Mouse (Mus musculus) 3T3-L1 (cell line): Measurements from ENCODE around the gene Insyn1.

Experiments
- DNase-seq: peaks from one replicate; pipeline ENCODE4 v3.0.0-alpha.2; 2015; ENCODE audit warnings: low read depth, low spot score

Gene Insyn1

DNA sequence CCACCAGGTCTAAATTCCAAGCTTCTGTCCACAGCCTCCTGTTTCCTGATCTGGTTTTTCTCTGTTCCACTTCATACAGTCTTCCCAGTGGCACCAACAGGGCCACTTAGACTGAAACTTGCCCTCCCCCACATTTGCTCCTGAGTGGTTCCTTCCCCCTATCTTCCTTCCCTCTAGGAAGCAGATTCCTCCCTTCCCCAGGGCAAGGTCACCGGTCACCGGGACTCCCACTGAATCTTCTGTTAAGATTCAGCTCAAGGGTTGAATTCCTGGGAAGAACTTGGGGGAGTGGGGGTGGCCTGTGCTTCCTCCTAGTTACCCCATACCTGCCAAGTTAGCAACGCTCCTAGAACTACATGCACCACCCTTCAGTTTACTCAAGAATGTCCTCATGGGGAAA, 1.3 kb upstream of the Insyn1 start:
- no peak for DNase-seq

DNA sequence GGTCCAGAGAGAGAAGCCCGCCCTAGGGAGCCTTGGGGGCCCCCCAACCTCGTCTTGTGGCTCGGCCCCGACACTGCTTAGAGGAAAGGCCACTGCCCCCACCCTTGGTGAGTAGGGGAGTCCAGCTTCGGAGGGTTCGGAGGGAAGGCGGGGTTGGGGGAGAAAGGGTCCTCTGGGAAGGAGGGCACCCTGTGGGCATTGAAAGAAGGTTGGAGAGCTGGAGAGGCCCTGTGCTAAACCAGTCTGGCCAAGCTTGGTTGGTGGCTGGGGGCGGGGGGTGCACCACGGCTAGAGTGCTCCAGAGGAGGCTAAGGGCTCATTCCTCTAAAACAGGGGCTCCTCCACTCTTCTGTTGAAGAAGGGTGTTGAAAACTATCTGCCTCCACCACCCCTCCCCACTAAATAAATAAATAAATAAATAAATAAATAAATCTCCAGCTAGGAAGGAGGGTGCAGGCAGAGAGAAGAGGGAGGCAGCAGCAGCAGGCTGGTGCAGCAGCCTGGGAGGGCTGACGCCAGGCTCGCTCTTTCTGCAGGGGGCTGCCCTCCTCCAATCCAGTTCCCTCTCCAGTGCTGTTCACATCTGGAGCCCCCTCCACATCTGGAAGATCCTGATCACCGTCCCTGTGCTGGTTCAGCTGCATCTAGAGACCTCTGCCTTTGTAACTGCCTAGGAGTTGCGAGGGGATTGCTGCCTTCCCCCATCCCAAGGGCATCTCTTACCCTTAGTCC, 896 bp downstream of the Insyn1 start:
- no peak for DNase-seq

DNA sequence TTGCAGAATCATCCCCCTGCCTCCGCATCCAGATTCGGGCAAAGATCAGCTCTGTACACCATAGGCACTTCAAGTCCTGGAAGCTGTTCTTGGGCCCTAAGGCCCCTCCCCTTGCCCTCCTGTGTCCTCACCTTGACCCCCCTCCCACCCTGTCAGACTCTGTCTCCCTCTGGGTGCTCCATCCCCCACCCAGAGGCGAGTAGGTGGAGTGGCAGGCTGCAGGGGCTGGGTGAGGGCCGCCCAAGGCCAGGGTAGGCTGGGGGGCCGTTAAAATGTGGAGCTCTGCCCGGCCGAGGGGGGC, 1.4 kb downstream of the Insyn1 start:
- no peak for DNase-seq

DNA sequence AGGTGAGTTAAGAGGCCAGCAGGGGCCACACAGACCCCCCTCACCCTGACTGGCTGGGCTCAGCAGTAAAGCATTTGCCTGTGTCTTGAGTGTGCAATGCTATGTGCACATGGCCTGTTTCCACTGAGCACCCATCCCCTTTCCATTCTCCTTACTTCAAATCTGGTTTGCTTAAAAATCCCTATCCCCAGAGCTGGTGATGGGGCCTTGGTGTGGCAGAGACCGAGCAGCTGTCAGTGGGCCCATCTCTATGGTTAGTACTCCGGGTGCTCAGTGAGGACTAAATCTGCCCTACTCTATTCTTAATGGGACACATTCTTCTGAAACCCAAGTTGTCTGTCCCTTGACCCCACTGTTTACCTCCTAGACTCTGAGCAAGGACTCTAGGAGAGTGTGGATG, 2.0 kb downstream of the Insyn1 start:
- DNase-seq, result no peak

DNA sequence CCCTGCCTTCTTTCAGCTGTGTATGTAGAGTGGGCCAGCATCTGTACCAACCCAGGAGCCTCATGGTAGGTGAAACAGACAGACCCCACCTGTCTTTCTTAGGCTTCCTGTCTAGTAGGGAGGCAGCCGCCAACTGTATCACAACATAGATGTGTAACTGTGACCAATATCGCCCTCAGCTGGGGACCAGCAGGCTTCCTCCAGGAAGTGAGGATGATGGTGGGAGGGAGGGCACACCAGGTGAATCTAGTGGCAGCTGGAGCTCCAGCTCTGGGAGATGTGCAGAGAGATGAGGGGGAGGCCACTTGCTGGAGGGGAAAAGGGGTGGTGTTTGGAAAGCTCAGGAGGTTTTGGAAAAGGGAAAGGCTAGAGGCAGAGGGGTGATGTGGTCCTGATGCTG, 6.6 kb downstream of the Insyn1 start:
- DNase-seq, result no peak

DNA sequence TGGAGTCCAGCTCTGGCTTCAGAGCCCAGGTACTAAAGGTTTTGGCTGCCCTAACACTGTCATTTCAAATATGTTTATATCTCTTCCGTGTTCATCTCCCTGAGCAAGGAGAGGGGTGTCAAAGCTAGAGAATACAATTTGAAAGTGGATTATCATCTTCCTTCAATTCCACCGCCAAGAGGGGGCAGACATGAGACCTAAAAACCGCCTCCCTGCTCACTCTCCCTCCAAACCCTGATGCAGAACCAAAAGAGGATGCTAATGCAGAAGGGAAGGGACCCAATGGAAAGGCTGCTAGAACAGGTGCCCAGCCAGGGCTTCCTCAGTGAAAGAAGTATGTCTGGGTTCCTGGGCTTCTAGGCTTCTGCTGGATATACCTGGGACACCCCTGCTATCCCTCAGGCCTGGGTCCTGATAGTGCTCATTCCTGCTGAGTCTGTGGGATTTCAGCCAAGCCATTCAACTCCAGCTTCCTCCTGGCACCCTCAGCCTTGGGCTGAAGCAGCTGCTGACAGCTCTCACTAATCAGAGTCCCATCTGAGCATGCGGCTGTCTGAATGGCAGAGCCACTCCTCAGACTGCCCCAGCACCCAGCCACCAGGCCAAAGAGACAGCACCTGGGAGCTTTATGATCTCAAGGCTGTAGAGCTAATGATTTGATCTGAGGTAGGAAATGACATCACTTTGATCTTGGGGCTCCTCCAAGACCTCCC, 8.2 kb downstream of the Insyn1 start:
- peak; percentile 50 for DNase-seq

DNA sequence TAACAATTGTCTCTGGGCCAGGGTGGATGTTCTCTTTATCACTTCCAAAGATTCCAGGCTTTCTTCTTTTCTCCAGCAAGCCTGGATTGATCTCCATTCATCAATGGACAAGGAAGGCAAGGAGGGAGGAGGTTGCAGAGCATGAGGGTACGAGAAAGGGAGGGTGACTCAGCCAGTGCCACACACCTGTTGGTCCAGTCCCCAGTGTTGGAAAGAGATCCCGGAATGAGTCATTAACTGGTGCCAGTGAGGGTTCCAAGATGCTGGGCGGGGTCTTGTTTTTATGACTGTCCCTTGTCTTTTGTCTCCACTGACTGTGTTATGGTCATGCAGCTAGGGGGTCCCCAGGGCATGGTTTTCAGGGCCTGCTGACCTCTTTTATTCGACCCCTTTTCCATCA, 9.5 kb downstream of the Insyn1 start:
- no peak for DNase-seq

DNA sequence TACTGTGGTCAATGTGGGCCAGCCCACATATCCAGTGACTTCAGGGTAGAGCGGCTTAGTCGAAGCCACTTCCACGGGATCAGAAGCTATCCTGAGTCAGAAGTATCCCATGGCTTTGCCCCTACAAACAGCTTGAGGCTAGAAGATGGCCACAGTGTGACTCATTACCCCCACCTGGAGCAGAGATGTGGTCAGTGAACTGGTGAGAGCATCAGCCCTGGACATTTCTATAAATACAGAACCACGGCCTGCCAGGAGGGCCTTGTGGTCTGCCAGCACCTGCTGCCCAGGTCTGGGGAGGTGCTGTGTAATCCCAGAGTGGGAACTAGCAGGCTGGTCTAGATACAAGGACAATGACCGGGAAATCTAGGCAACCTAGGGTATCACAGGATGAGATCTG, 12.5 kb downstream of the Insyn1 start:
- peak; percentile 72 for DNase-seq

DNA sequence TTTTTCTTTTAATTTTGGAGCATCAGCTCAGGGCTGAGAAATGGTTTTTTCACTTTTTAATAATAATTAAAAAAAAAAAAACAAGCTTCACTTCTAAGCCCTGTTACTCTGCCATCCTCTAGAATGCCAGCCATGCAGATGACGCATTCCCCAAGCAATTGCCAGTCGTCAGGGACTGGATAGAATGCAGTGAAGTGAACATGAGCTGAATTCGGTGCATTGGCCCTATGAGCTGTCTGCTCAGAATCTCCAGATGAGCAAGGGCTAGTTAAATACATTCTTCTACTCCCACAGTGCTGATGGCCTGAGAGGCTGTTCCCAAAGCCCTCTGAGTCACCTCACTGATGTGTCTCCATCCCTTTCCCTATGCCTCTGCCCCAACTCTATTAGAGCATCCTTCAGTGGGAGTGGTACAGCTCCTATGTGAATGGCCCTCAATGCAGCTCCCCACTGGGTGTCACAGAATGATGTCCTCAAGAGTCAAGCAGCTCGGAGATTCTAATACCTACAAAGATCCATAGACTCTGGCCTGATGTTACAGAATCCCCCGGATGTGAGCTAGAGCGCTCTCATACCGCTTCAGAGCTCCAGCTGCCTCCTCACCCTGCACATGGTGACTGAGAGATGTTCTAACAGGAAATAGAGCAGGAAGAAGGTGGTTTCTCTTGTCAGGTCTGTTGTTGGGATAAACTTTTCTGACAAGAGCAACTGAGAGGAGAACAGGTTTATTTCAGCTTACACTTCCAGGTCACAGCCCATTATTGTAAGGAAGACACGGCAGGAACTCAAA, 19.0 kb downstream of the Insyn1 start:
- DNase-seq, result peak; percentile 38

DNA sequence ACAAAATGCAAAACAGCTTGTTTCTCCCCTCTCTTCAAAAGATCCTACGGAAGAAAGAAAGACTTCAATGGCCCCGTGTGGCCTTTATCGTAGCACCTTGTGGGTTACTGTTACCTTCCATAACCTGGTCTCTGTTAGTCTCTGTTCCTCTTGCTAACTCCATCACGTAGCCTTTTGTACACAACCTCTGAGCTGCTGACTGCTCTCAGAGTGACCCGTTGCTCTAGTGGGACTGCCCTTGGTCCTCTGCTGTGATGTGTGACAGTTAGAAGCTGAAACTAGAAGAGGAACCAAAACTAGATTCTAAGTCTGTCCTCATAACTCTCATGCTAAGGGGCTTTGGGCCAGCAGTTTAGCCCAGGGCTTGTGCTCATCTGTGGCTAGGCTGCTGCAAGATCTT, 22.0 kb downstream of the Insyn1 start:
- no peak for DNase-seq

DNA sequence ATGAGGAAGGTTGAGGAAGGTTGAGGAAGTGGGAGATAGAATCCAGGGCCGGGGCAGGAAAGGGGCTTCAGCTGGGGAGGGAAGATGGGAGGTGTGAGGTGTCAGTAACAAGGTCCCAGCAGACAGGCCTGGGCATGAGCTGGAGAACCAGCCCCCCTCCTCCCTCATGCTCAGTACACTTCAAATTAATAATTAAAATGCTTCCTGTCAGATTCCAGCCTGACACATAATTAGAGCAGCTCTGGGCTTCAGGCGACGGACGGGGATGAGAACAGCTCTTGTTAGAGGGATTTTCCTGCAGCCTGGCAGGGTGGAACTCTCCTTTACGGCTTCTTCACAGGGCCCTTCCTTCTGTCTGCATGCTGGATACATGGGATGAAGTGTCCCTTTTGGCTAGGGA, 25.3 kb downstream of the Insyn1 start:
- no peak for DNase-seq

DNA sequence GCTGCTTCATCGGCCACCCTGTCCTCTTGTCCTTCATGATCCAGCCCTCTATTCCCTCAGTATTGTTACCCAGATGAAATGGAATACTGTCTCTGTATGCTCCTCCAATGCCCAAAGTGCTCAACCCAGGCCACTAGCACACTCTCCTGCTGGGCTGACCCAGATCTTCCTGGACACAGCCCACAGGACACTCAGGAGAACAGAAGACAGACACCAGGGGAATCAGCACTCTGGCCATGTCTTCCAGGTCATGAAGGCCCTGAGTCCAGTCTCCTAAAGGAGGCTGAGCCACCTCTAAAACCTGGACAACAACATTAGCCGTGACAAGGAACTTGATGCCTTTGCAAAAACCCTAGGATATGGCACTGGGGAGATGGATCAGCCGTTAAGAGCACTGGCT, 28.1 kb downstream of the Insyn1 start:
- no peak for DNase-seq

DNA sequence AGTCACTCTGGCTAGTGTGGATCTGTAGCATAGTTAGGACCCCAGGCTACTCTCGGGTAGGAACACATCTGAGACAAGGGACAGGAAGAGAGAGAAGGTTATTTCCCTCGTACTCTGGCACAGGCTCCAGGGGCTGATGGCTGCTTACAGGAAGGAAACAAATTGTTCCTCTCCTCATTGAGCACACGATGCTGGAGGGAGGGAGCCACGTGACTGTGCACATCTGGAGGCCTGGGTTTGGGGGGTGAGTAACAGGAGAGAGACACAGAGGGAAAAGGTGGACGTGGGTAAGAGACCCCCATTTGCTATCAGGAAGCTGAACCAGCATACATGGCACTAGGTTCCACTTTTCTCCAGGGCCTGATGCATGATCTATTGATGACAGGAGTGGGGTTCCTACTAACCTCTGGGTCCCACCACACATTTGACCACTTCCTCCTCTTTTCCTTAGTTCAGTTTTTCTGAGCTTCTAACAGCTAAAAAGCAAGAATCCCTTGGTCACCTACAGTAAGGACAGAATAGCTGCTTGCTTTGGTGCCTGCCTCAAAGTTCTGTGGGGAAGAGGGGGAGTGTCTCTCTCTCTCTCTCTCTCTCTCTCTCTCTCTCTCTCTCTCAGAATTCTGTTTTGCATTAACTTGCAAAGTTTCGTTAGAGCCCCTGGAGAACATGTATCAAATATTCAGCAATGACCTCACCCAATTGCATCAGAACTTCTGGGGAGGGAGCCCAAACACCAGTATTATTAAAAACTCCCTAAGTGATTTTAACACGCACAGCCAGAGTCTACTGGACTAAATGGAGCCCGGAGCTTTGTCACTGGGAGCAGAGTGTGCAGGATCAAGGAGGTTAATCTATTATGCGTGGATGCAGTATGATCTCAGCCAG, 29.7 kb downstream of the Insyn1 start:
- peak; percentile 70 for DNase-seq

DNA sequence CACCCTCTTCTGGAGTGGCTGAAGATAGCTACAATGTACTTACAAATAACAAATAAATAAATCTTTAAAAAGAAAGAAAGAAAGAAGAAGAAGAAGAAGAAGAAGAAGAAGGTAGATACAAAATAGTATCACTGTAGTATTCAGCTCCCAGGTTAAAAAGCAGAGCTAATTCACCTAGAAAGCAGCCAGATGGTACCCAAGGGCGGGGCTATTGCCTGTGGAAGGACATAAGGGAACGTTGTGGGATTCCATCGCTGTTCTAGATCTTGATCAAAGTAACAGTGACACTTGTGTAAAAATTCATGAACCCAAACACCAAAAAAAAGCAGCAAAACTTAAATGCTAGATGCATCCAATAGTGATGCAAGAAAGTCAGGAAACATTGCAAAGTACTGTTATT, 31.6 kb downstream of the Insyn1 start:
- no peak for DNase-seq

DNA sequence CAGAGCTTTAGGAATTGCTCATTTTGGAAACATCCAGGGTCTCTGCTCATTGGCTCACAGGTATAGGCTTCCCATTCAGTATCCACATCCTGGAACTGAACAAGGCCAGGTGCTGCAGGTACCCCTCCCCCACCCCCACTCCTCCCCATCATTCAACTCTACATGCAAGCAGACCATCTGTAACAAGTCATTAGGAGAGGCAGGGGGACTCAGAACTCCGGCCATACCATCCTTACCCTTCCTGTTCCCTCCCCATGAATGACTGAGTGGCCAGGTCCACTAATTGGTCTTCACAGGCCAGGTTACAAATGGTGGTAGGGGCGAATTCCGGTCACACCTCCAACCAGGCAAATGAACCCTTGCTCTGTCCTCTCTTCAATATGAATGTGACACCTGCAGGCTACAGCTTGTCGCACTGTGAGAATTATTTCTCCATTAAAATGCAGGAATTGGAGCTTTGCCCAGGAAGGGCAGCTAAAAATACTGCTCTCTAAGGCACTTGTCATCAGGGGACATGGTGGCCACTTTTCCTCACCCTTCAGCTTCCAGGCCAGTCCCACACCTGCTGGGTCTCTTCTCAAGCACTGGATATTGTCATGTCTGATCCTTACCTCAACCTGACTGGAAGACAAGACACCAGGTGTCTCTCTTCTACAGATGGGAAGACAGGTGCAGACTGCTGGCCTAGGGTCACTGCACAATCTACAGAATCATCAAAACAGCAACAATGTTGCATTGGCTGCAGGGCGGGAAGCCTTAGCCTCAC, 32.6 kb downstream of the Insyn1 start:
- DNase-seq, result no peak

DNA sequence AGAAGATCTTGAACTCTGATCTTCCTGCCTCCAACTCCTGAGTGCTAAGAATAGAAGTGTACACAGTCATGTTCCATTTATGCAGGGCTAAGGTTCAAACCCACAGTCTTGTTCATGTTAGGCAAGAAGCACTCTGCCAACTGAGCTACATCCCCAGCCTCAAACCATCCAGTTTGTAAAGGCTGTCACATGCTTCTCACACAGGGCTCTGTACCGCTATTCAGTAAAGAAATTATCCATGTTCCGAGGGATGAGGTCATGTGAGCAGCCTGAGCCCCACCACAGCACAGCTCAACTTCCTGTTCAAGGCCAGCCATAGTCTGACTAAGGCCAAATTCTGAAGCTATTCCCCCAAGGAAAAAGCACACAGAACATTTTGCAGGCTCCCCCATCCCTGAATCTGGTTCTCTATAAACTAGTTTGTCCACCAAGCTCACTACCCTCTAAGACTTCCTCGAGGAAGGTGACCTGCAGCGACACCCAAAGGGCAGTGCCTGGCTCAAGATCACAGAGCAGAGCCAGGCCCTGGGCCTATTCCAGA, 33.5 kb downstream of the Insyn1 start:
- DNase-seq, result no peak

DNA sequence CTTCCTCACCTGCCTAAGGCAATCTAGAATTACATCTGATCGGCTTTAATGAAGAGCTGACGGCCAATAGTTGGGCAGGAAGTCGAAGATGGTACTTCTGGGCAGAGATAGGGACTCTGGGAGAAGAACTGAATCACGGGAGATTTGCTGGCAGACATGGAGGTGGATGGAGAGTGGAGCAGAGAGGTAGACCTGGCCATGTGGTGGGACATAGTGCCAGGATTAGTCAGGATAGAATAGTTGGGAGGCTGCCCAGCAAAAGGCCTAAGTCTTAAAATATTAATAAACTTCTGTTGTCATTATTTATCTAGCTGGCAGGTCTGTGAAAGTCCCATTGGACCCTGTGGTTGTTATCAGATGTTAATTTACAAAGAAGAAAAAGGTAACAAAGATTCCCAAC, 36.7 kb downstream of the Insyn1 start:
- no peak for DNase-seq

DNA sequence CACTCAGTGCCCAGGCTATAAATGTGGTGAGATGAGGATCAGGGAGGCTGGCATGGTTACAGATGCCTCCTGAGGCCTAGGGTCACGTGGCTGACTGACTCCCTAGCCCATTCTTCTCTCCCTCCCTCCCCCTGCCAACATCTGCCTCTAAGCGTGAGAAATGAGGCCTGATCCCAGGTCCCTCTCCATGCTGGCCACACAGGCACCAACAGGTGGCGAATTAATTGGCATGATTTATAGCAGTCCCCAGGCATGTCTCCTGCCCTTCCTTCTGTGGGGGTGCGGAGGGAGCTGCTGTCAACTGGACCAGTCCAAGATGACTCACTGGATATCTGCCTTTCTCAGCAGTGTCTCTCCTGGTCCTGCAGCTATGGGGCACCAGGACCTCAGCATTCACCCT, 39.4 kb downstream of the Insyn1 start:
- DNase-seq, result no peak

DNA sequence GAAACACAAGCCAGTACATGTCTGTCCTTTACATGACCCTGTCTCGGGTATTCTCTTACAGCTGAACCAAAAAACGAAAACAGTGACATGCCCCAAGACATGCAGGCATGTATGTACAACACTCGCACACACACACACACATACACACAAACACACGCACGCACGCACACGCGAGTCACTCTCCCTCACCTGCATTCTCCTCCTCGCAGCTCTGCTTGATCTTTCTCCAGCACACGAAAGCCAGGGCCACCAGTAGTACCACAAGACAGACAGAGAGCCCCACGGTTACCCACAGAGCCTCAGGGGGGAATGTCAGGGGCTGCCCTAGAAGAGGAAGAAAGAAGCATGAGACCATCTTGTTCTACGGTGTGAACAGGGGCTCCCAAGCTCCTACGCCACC, 42.0 kb downstream of the Insyn1 start:
- no peak for DNase-seq

DNA sequence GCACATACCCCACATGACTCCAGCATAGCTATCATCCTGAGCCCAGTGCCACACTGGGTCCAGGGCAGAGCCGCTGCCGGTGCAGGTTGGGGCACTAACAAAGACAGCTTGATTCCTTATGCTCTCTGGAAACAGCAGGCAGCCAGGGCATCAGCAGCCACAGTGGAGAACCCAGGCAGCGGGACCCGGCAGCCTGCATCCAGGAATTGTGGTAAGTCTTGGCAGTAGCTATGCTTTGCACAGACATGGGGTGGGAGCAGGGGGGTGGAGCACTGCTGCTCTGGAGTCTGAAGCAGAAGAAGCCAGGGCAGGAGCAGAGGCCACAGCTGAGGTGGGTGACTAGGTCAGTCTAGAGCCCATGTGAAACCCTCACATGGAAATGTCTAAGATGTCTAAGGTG, 43.8 kb downstream of the Insyn1 start:
- no peak for DNase-seq

DNA sequence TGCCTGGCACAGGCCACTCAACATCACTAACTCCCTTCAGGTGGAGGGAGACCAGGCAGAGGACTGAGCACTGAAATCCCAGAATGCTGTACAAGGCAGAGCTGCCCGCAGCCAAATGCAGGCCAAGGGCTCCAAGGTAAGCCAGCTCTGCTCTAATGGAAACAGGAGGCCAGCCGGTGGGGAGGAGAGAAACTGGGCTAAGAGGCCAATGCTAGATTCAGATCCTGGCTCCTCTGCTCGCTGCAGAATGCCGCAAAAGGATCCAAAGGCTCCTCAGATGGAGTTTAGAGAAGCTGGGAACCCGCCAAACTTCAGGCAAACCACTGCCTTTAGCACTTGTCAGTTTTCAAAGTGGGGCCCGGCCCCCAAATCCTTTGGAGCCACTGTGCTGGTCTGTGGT, 44.9 kb downstream of the Insyn1 start:
- no peak for DNase-seq
